Mouse (Mus musculus) brain, embryonic 14.5 days (tissue): ENCODE results near the gene Btnl6.

ENCODE experiments used
- CTCF ChIP-seq: fragments of 200-500 bp; IDR thresholded peaks from 2 replicates; pipeline ENCODE4 v1.5.1; 2012; ENCODE audit warnings: inconsistent platforms, mild to moderate bottlenecking, moderate library complexity, borderline replicate concordance; ENCODE audit not compliant: insufficient read depth, insufficient read length; ENCODE audit errors: extremely low read depth
- POLR2A ChIP-seq: fragments of 200-500 bp; IDR thresholded peaks from 2 replicates; pipeline ENCODE4 v1.6.1; 2012; ENCODE audit warnings: mild to moderate bottlenecking, inconsistent platforms, borderline replicate concordance; ENCODE audit not compliant: poor library complexity, insufficient read depth, insufficient read length, severe bottlenecking; ENCODE audit errors: extremely low read depth

GRCm38 (mm10) chr17:34549156-34549555 lies 32.0 kb upstream of the Btnl6 start:
- no peak for TF ChIP-seq CTCF
- TF ChIP-seq POLR2A = no peak
